Mouse (Mus musculus) liver, embryonic 12.5 days (tissue): ENCODE measurements around the gene Gm47996. TPM values are rescaled to one million over a fixed set of nuclear protein-coding genes. Genes with fewer than 3 reads are reported as not detected.
"Not testable (repeated sequence)": the region's sequence is repeated elsewhere in the genome, so short reads cannot be mapped to it uniquely, and the experiment has no call there.

Experiments used
- ATAC-seq: fragments of 200-750 bp; cut with Nextera tagmentation; 2 replicates; pipeline ENCODE4 v1.8.0; 2017; ENCODE audit warnings: moderate number of reproducible peaks, mild to moderate bottlenecking, moderate library complexity
- H3K27ac ChIP-seq: fragments of 300-500 bp; sonication (generic); 2 replicates; pipeline ENCODE4 v1.5.1; 2016; ENCODE audit warnings: mild to moderate bottlenecking
- H3K27me3 ChIP-seq: fragments of 300-500 bp; sonication (generic); replicated peaks from 2 replicates; pipeline ENCODE4 v1.6.1; 2016; ENCODE audit warnings: mild to moderate bottlenecking, moderate library complexity
- H3K36me3 ChIP-seq: fragments of 300-500 bp; sonication (generic); 2 replicates; pipeline ENCODE4 v1.6.1; 2016; ENCODE audit warnings: mild to moderate bottlenecking, moderate library complexity
- H3K4me1 ChIP-seq: fragments of 300-500 bp; sonication (generic); 2 replicates; pipeline ENCODE4 v1.6.1; 2016
- H3K4me2 ChIP-seq: fragments of 300-500 bp; sonication (generic); 2 replicates; pipeline ENCODE4 v1.6.1; 2016; ENCODE audit warnings: mild to moderate bottlenecking, moderate library complexity
- H3K4me3 ChIP-seq: fragments of 300-500 bp; sonication (generic); 2 replicates; pipeline ENCODE4 v1.5.1; 2016; ENCODE audit warnings: mild to moderate bottlenecking, moderate library complexity
- H3K9ac ChIP-seq: fragments of 300-500 bp; sonication (generic); 2 replicates; pipeline ENCODE4 v1.6.1; 2016; ENCODE audit warnings: mild to moderate bottlenecking, moderate library complexity
- H3K9me3 ChIP-seq: fragments of 300-500 bp; sonication (generic); replicated peaks from 2 replicates; pipeline ENCODE4 v1.6.1; 2016; ENCODE audit warnings: mild to moderate bottlenecking, moderate library complexity
- WGBS: fragments of 180-500 bp; shearing (Covaris S2); methylation state at CpG from one replicate; pipeline ENCODE4 v1.1.7; 2016; ENCODE audit not compliant: insufficient replicate concordance; 5-methylcytosine and 5-hydroxymethylcytosine counted together
- polyA plus RNA-seq: library from polyadenylated mRNA; unstranded; fragments of >200 nt; fragmentation: Nextera tagmentation; extraction: Ambion mirVana; gene quantifications from 2 replicates; pipeline ENCODE4 v1.2.1, GENCODE M21; 2016

The Gm47996 gene
- polyA plus RNA-seq, 1 experiment from 2014 or later, result 0.35 TPM

DNA sequence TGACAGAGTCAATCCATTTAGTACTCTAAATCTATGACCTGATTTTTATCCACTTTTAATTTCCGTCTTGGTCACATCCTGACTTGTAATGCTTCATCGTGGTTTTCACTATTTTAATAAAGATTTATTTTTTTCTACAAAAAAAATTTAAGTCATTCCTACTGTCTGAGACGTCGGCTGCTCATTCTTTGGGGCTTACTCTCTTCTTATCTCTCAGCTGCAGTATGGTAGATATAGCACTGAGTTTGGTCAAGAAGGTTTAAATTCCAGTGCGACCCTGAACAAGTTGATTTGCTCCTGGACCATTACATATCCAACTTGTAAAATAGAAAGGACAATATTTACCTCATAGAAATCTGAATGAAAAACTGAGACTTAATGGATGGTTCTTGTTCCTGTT, 1.7 kb downstream of the Gm47996 start:
- H3K27me3 ChIP-seq, H3K4me3 ChIP-seq, H3K27ac ChIP-seq, H3K9ac ChIP-seq, ATAC-seq, H3K36me3 ChIP-seq, H3K9me3 ChIP-seq: not testable (repeated sequence)
- WGBS, result 30% methylated on average over 5 of the region's 5 CpGs
- H3K4me2 ChIP-seq, result 0 out of 2 replicates have a peak overlapping the region, but pooled peaks have one; percentile 22
- peaks cover 27% of the 10 kb centered on the region for H3K4me1 ChIP-seq

DNA sequence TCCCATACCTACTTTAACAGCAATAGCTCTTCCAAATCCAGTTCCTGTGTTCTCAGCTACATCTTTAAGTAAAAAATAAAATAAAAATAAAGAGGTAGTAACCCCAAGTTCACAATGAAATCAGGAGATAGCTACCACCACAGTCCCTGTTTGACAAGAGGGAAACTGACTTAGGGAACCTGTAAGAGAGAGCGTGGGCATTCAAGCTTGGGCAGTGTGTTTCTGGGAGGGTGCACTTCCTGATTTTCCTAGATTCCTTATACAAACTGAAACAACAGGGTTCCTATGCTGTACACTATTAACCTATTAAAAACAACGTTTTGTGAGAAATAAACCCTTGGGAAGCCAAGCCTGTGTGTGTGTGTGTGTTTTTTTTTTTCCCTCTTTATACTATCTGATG, 4.9 kb downstream of the Gm47996 start:
- Histone ChIP-seq H3K9ac (no peak overlapping the region), H3K4me3 (no peak overlapping the region), H3K9me3 (no peaks in the 10 kb centered on the region), H3K36me3 (no peaks in the 10 kb centered on the region), H3K27me3 (0 out of 2 replicates have a peak, but pooled peaks cover 4% of the 10 kb centered on the region), H3K4me2 (no peak overlapping the region), H3K27ac (no peak overlapping the region), H3K4me1 (peaks cover 35% of the 10 kb centered on the region)
- 43% methylated on average over 2 of the region's 2 CpGs for WGBS
- no peak for ATAC-seq

- H3K4me2 ChIP-seq, result no peak overlapping the region
- peak overlapping the region; percentile 42; the same call in 1 of the 2 replicates for H3K27ac ChIP-seq
- 57% methylated on average over 1 of the region's 1 CpGs for WGBS
Observed at GRCm38 (mm10) chr1:151215985-151216384, 6.1 kb downstream of the Gm47996 start.

GRCm38 (mm10) chr1:151216417-151216816, 6.5 kb downstream of the Gm47996 start:
- peak; percentile 54; the same call in 1 of the 2 replicates for ATAC-seq
- peak overlapping the region; percentile 42; the same call in 1 of the 2 replicates for H3K27ac ChIP-seq
- H3K9me3 ChIP-seq, result no peaks in the 10 kb centered on the region

More at GRCm38 (mm10) chr1:151215985-151216384, 6.1 kb downstream of the Gm47996 start:
- Histone ChIP-seq H3K27me3 (0 out of 2 replicates have a peak, but pooled peaks cover 4% of the 10 kb centered on the region), H3K4me3 (no peak overlapping the region), H3K36me3 (no peaks in the 10 kb centered on the region), H3K9me3 (no peaks in the 10 kb centered on the region), H3K9ac (no peak overlapping the region), H3K4me1 (peaks cover 33% of the 10 kb centered on the region)
- ATAC-seq, result 0 out of 2 replicates have a peak, but pooled peaks have one; percentile 7

GRCm38 (mm10) chr1:151219045-151219444, 9.1 kb downstream of the Gm47996 start:
- H3K27me3 ChIP-seq, result 0 out of 2 replicates have a peak, but pooled peaks cover 2% of the 10 kb centered on the region
- no peak overlapping the region for H3K4me3 ChIP-seq
- H3K9me3 ChIP-seq, result no peaks in the 10 kb centered on the region
- H3K27ac ChIP-seq, result no peak overlapping the region
- H3K9ac ChIP-seq, result no peak overlapping the region
- no peak for ATAC-seq
- no peaks in the 10 kb centered on the region for H3K36me3 ChIP-seq
- peaks cover 25% of the 10 kb centered on the region for H3K4me1 ChIP-seq
- 82% methylated on average over 5 of the region's 5 CpGs for WGBS
- no peak overlapping the region for H3K4me2 ChIP-seq

More at GRCm38 (mm10) chr1:151216417-151216816, 6.5 kb downstream of the Gm47996 start:
- Histone ChIP-seq H3K4me3 (no peak overlapping the region), H3K36me3 (no peaks in the 10 kb centered on the region), H3K9ac (no peak overlapping the region), H3K4me1 (peaks cover 30% of the 10 kb centered on the region), H3K27me3 (0 out of 2 replicates have a peak, but pooled peaks cover 4% of the 10 kb centered on the region), H3K4me2 (no peak overlapping the region)
- 35% methylated on average over 3 of the region's 3 CpGs for WGBS

GRCm38 (mm10) chr1:151220098-151220497, 10.2 kb downstream of the Gm47996 start:
- Histone ChIP-seq H3K4me1 (peaks cover 20% of the 10 kb centered on the region), H3K36me3 (no peaks in the 10 kb centered on the region), H3K27me3 (no peaks in the 10 kb centered on the region), H3K4me3 (no peak overlapping the region), H3K9ac (no peak overlapping the region), H3K9me3 (no peaks in the 10 kb centered on the region), H3K4me2 (no peak overlapping the region), H3K27ac (no peak overlapping the region)
- no peak for ATAC-seq
- WGBS, result 72% methylated on average over 7 of the region's 7 CpGs

DNA sequence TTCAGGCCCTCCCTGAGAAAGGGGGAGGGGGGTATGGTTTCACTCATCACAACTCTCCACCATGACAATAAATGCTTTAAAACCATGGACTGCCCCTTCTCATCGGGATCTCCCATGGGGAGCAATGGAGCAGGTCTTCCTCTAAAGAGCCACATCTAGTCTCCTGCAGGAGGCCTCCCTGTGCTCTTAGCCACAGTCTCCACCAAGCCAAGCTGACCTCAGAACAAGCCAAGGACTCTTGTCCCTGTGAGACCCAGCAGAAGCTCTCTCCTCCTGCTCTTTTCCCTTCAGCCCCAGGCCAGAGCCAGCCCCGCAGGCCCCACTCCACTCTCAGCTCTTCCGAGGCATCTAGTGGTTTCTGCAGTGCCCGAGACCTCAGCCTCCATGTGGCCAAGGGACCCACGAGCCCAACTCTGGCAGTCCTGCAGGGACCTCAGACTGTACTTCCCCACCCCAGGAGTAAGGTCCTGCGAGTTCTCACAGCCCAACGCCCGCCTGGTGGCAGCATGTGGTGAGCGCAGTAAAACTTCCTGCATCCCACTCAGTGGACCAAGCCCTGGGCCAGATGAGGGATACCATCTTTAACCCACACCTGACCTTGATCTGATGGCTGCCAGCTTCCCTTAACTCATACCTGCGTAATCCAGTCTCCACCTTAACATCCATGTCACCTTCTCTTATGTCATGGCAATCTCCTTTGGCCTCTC, 12.8 kb downstream of the Gm47996 start:
- Histone ChIP-seq H3K9me3 (no peaks in the 10 kb centered on the region), H3K4me2 (no peak overlapping the region), H3K36me3 (no peaks in the 10 kb centered on the region), H3K27ac (no peak overlapping the region), H3K4me1 (peaks cover 2% of the 10 kb centered on the region; the same call in 1 of the 2 replicates), H3K9ac (no peak overlapping the region), H3K27me3 (no peaks in the 10 kb centered on the region; the same call in 1 of the 2 replicates), H3K4me3 (no peak overlapping the region)
- no peak for ATAC-seq
- WGBS, result 72% methylated on average over 10 of the region's 10 CpGs

- WGBS, result 53% methylated on average over 1 of the region's 1 CpGs
- Histone ChIP-seq H3K9me3 (no peaks in the 10 kb centered on the region), H3K27ac (no peak overlapping the region), H3K36me3 (no peaks in the 10 kb centered on the region), H3K9ac (no peak overlapping the region), H3K27me3 (no peaks in the 10 kb centered on the region; the same call in 1 of the 2 replicates), H3K4me1 (no peaks in the 10 kb centered on the region), H3K4me3 (no peak overlapping the region), H3K4me2 (no peak overlapping the region)
- no peak for ATAC-seq
Observed at GRCm38 (mm10) chr1:151223377-151223776, 13.4 kb downstream of the Gm47996 start.

DNA sequence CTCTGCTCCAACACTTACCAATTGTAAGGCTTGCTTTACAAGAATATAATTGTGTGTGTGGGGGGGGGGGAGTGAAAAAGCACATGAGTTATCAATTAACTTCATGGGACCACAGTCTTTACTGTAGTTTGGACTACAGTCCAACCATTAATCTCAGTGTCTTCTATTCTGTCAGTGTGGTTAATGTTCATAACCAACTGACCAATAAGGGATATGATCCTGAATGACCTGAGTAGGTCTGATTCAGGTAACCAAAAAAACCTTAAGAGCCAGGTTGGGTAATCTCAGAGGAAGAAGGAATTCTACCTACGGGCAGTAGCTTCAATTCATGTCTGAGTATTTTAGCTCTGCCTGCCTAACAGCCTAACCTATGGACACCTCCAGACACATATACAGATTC, 14.6 kb downstream of the Gm47996 start:
- Histone ChIP-seq H3K4me2 (no peak overlapping the region), H3K9ac (no peak overlapping the region), H3K27me3 (no peaks in the 10 kb centered on the region; the same call in 1 of the 2 replicates), H3K36me3 (no peaks in the 10 kb centered on the region), H3K4me3 (no peak overlapping the region), H3K4me1 (no peaks in the 10 kb centered on the region), H3K27ac (no peak overlapping the region), H3K9me3 (no peaks in the 10 kb centered on the region)
- ATAC-seq, result no peak
- 70% methylated on average over 1 of the region's 1 CpGs for WGBS

- Histone ChIP-seq H3K4me3 (no peak overlapping the region), H3K9ac (no peak overlapping the region), H3K4me1 (no peaks in the 10 kb centered on the region), H3K9me3 (no peaks in the 10 kb centered on the region), H3K27me3 (no peaks in the 10 kb centered on the region; the same call in 1 of the 2 replicates), H3K4me2 (no peak overlapping the region), H3K27ac (no peak overlapping the region), H3K36me3 (no peaks in the 10 kb centered on the region)
- WGBS, result 66% methylated on average over 8 of the region's 8 CpGs
- ATAC-seq, result no peak
Observed at GRCm38 (mm10) chr1:151227506-151227905, 17.6 kb downstream of the Gm47996 start.

DNA sequence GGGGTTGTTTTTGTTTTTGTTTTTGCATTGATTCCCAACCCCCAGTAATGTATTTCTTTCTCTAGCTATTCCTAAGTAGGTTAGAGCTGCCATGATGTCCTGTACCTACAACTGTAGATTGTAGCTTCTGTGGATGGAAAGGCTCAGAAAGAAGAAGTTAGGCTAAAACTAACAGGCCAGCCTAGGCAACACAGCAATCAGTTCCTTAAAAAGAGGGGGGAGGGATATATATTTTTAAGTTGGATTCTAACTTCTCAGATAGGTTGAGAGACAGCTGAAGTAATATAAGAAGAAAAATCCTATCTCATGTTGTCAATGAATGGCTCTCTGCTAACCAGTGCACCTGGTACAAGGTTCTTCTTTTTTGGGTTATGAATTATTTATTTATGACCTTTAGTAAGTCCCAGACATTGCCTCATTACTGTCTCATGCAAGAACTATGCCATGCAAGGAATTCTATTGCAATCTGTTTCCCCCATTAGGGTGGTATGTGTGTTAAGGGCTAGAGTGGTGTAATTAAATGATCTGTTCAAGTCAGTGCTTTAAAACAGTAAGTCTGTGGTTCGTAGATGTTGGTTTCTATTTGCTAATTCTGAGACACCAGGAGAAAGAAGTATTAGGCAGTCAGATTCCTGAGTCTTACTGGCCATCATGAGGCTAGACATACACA, 18.5 kb downstream of the Gm47996 start:
- no peak overlapping the region for H3K4me3 ChIP-seq
- H3K9ac ChIP-seq, result no peak overlapping the region
- H3K4me2 ChIP-seq, result no peak overlapping the region
- no peaks in the 10 kb centered on the region for H3K36me3 ChIP-seq
- no peaks in the 10 kb centered on the region for H3K4me1 ChIP-seq
- ATAC-seq, result no peak
- WGBS, result 63% methylated on average over 1 of the region's 1 CpGs
- H3K9me3 ChIP-seq, result no peaks in the 10 kb centered on the region
- no peak overlapping the region for H3K27ac ChIP-seq
- no peaks in the 10 kb centered on the region; the same call in 1 of the 2 replicates for H3K27me3 ChIP-seq

DNA sequence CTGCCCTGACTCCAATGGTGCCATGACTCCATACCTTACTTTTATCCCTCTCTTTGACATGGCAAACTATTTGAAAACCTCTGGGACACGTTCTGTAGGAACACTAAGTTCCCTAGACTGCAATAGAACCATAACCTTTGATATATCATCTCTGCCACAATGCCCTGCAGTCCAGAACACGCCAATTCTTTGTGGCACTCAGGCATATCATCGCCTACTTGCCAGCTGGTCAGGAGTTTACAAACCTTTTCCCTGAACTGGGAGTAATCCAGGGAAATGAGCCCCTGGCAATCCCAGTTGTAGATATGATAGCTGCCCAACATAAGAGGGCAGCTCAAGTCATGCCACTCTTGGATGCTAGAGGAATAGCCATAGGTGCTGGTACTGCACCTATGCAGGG, 22.4 kb downstream of the Gm47996 start:
- Histone ChIP-seq H3K36me3 (no peaks in the 10 kb centered on the region), H3K9ac (no peak overlapping the region)
- 64% methylated on average over 3 of the region's 3 CpGs for WGBS

More for the DNA sequence above, 22.4 kb downstream of the Gm47996 start:
- no peak overlapping the region for H3K4me2 ChIP-seq
- H3K4me3 ChIP-seq, result no peak overlapping the region
- ATAC-seq, result no peak
- no peaks in the 10 kb centered on the region for H3K4me1 ChIP-seq
- H3K27me3 ChIP-seq, result 0 out of 2 replicates have a peak, but pooled peaks cover 2% of the 10 kb centered on the region
- H3K27ac ChIP-seq, result no peak overlapping the region
- H3K9me3 ChIP-seq, result no peaks in the 10 kb centered on the region
